Mouse (Mus musculus) cerebellum, adult 9-10 months (tissue): Measurements from ENCODE around the gene Ncam1.
A peak's percentile ranks its signal among the peaks of the same experiment; 100 is the strongest.

ENCODE experiments used
- DNase-seq: peaks from one replicate; pipeline ENCODE4 v3.0.0; 2022

Gene Ncam1

DNA sequence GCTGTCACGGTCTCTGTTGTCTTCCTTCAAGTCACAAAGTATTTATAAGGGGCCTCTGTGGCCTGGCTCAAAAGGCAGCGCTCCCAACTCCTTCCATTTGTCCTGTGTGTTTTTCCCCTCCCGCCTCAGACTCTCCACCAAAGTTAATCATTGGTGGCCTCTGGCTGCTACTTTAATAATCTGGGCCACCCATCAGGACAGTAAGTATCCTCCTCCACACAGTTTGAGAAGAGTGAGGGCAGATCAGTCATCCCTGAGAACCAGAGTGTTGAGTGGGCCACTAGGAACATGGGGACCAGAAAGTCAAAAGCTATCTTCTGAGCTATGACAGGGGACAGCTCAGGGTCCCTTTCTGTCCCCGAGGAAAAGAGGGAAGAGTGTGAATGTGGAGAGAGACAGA is 256.1 kb downstream of the Ncam1 start:
- no peak for DNase-seq

DNA sequence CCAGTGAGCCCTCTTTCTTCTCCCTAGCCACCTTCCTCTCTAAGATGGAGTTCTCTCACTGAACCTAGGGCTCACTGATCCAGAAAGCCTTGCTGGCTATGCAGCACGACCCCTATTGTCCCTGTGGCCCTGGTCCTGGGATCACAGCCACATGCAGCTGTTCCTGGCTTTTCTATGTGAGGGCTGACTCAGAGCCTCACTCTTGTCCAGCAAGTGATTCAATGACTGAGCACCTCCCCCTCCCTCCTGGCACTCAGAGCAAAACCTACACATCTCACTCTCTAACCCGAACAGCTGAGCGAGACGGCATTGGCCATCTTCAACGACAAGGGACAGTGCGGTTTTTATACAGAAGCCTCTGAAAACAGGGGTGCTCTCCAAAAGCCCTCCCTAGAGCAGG is 260.9 kb downstream of the Ncam1 start:
- DNase-seq, result no peak

DNA sequence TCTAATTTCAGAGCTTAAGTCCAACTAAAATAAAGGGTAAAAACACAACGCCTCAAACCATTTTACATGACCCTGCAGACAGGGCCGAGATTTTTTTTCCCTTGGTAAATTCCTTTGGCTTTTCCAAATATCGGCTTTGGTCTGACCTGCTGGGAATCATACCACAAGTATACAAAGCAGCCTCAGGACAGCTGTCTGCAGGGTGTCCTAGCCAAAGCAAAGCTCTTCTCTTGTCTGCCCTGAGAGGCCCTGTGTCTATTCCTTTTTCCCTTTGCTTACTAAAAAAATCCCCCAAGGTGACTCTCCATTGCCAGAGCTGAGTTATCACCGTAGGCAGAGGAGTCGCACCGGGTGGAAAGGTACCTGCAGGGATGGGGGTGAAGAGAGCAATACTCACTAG is 262.1 kb downstream of the Ncam1 start:
- DNase-seq, result no peak

DNA sequence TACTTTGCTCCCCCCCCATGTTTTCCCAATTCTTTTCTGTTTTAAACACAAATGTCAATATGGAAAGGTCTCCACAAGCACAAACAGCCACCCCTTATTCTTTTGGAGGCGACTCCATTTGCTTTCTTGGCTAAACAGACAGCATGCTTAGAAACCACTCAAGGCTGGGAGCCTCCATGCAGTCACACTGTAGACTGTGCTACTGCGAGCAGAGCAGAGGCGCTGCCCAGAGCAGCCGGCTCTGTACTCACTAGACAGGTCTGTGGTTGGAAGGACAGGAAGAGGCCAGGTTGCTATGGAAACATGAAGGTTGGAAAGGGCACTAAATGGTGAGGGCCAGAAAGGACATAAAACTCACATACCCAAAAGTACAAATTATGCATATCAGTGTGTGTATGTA is 263.8 kb downstream of the Ncam1 start:
- no peak for DNase-seq

DNA sequence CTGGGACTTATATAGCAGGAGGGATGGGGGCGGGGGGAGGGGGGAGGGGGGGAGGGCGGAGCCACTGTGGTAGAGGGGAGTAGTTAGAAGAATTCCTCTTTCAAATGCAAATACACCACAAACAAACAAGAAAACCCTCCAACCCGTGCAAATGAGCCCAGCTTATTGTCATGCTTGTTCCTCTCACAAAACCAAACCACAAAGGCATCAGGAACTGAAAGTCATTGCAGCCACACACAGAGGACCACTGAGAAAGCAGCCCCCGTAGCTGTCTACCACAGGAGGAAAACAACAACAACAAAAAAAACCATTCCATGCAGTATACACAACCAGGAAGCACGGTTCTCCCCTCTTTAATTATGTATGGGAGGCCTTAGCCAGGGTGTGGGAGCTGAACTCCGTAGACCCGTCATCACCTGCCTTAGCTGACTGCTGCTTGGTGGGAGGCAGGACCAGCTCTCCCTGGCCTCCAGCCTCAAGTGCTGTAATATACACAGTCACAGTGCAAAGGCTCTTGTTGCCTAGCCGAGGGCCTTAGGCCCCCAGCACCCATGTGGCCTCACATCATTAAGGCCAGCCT is 264.7 kb downstream of the Ncam1 start:
- no peak for DNase-seq

DNA sequence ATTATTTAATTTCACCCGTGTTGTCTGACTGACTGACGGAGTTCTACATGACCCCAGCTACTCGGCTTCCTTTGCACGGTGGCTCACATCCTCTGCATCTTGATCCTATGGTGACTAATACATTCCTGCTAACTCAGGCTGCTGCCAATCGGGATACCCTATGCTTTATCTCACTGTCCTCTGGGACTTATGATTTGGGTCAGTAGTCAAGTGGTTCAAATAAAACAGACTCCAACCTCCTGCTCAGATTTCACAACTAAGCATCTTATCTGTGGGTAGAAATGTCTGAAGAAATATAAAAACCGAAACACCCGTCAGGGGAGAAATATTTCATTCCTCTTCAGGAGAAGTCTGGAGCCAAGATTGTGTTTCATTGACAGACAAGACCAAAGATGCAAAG is 265.3 kb downstream of the Ncam1 start:
- no peak for DNase-seq

DNA sequence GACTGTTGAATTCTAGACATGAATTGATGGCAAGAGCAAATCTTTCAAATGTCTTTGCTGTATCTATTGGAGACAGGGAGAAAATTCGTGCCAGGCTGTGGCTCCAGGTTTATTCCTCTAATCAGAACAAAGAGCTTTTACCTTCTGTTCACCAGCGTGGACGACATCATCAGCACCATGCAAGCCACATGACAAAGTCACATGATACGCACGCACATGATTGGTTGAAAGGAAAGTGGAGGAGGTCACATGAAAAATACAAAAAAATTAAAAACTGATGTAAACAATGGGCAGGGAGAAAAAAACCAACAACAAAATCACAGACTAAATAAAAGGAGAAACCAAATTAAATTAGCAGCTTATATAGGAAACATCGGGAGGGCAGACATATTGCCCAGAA is 266.9 kb downstream of the Ncam1 start:
- DNase-seq, result no peak

DNA sequence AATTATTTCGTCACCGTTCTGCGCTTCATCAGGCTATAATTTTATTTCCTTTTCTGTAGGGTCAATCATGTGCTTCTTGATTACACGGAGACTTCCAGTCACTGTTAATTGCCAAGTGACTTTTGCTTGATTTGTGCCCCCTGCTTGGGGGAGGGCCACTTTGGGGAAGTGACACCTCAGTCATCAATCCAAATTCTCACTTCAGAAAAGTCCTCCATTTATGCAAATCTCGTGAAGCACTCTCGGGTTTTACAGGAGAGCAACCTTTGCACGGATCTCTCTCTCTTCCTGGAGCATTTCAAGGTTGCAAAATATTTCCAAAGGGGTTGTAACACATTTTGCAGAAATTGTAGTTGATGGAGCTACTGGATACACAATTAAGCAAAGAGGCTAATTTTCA is 267.5 kb downstream of the Ncam1 start:
- no peak for DNase-seq

DNA sequence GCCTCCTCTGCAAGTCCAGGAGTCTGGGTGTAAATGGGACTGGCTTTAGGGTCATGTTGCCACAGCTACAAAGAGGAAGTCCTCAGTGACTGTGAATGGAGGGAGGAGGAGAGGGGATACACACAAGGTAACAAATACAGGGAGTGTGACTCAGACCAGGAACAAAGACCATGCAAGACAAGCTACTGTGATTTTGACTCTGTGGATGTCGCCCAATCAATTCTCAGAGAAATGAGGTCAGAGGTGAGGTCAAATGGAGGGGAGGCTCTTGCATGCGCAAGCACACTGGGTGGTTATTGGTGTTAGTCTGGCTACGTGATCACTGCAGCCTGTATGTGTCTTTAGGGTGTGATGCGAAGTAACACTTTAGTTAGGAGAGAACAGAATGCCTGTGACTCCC is 268.0 kb downstream of the Ncam1 start:
- DNase-seq, result no peak

DNA sequence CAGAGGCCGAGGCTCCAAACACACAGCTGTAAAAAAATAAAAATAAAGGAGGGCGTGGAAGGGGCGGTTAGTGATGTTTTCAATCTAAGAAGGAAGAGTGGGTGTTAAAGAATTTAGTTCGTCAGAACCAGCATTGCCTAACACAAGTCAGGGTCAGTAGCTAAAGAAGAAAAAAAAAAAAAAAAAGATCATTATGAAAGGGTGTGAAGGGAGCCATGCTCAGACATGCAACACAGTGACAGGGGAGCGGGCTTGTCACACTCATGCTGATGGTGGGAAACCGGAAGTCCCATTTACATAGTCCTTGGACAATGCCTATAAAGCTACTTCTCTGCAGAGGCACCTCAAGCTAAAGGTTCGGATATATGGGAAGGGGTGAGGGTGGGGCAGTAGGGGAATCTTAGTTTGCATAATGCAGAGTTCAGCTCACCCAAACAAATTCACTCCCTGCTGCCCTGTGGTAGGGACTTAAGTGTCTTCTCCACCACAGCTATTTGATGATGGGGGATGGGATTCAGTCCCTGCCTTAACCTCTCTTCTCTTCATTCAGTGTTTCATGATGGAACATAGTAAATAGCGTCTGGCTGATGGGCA is 269.3 kb downstream of the Ncam1 start:
- no peak for DNase-seq

DNA sequence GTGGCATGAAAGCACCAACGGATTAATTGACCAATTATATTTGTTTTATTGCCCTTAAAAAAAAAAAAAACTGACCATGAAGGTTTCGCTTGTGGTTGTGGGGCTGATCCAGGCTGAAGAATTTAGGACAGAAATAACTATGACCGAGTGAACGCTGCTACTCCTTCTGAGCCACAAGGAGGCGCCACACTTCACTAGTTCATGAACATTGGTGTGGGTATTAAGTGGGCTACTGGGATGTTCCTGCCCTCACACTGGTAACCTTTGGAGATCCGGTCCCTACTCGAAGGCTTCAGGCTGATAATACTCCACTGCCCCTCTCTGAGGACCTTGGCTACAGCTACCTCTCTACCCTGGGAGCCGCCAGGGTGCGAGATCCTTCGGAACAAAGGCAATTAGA is 269.8 kb downstream of the Ncam1 start:
- DNase-seq, result peak; percentile 50

DNA sequence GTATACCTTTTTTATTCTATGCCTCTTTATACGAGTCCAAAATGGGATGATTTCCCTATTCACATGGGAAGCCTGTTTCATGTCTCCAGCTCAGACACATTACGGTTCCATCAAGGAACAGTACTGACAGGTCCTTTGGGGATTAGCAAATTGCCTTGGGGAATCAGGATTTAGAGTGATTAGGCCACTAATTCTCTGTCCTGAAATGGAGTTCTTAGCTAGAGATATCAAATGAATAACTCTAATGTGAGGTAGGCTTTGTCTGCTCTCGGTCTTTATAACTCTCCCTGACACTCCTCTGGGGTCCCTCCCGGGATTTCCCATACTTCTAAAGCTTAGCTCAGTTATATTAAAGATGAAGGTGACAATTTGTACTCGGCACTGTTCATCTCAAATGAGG is 270.7 kb downstream of the Ncam1 start:
- no peak for DNase-seq

DNA sequence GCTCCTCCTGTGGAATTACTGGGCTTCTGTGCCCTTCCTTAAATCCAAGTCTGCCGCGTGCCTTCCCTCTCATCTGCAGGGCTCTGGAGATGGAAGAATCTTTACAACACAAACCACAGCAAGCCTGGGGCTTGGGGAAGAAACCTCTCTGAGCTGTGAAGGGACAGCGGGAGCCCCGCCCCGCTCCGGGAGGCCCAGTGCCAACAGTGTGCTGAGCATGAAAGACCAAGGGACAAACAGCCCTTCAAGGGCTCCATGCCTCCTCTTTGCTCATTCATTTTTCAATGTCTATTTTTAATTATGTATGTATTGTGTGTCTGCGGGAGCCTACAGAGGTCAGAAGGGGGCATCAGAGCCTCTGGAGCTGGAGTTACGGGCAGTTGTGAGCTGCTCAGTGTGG is 271.4 kb downstream of the Ncam1 start:
- no peak for DNase-seq

DNA sequence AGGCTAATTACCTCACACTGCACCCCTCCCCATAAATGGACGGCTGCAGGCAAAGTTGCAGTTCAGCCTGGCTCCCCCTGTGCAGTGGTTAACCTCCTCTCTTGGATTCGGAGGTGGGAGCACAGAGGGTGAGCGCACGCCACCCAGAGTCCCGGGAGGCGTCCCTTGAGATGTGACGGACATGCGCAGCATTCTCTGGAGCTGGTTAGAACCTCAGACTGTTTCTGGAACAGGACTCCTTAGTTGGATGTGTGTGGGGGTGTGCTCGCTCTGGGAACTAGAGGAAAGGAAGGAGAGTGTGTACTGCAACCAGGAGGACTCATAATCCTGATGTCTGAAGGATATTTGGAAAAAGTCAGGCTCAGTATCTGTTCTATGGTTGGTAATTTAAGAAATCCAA is 274.0 kb downstream of the Ncam1 start:
- DNase-seq, result no peak

DNA sequence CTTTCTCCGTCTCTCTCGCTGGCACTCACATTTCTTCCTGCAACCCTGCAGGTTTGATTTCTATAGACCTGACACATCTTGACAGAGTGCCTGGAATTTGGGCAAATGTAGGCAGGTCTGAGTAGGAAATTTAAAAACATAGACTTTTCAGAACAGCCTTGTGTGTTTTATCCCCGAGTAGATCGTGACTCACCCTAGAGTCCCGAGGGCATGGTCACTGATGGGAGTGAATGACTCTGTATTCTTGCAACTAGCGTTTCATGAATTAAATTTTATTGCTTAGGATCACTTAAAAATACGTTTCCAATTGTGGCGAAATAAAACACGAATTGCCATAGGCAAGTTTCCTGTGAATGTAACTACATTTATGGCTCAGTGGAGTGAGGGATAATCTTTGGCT is 274.8 kb downstream of the Ncam1 start:
- DNase-seq, result no peak

DNA sequence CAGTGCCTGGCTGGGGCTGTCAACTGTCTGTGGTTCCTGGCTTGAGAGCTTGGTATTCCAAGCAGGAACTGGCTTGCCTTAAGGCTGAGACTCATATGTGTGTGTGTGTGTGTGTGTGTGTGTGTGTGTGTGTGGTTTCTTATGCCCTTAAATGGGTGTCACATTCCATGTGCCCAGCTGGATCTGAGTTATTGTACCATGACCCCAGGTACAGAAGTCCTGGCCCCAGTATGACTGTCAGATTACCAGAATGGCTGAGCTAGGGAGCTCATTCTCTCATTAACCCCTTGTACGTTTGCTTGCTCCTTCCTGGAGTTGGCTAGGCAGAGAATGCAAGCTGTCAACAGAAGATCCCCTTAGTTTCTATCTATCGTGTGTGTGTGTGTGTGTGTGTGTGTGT is 284.4 kb downstream of the Ncam1 start:
- DNase-seq, result no peak

DNA sequence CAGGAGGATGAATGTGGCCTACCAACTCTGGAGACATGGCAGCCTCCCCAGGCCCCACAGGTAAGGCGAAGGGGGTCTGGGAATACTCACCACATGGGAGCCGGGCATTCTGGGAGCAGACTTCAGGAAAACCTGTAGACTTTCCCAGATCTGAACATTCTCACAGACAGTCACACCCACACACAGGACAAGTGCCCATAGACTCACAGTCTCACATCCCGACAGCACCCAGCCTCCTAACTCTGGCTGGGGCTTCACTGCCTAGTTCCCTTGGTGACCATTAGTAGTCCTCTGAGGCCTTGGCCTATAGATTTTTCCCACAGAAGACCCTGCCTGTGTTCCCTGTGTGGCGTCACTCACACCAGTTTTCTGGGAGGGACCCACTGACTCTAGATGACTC is 288.1 kb downstream of the Ncam1 start:
- DNase-seq, result no peak

DNA sequence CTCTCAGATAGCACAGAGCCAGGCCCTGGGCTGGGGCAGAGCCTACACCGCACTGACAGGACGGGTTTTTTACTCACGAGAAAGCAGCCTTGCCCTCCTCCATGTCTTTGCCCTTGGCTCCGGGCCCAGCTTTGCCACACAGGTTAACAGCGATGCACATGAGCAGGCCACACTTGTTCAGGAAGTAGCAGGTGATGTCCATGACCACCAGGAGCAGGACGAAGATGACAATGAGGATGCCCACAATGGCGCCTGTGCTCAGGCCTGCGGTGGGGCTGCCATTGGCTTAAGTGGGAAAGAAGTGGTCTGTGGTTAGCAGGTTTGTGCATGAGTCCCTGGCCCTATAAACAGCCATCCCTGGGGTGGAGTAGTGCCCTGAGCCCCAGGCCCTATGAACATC is 289.1 kb downstream of the Ncam1 start:
- no peak for DNase-seq

DNA sequence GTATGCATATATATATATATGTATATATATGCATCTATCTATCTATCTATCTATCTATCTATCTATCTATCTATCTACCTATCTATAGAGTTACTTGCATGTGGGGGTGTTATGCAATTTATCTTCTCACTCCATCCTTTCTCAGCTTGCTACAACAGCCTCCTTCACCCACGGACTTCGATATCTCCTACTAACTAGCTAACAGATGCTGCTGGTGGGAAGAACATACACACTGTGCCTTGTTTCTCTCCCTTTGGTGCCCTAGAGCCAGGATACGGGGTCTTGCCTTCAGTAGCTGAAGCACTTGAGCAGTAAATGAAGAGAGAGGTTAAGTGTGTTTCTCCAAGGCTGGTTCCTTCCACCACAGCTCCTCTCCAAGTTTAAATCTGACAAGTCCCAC is 289.6 kb downstream of the Ncam1 start:
- no peak for DNase-seq

DNA sequence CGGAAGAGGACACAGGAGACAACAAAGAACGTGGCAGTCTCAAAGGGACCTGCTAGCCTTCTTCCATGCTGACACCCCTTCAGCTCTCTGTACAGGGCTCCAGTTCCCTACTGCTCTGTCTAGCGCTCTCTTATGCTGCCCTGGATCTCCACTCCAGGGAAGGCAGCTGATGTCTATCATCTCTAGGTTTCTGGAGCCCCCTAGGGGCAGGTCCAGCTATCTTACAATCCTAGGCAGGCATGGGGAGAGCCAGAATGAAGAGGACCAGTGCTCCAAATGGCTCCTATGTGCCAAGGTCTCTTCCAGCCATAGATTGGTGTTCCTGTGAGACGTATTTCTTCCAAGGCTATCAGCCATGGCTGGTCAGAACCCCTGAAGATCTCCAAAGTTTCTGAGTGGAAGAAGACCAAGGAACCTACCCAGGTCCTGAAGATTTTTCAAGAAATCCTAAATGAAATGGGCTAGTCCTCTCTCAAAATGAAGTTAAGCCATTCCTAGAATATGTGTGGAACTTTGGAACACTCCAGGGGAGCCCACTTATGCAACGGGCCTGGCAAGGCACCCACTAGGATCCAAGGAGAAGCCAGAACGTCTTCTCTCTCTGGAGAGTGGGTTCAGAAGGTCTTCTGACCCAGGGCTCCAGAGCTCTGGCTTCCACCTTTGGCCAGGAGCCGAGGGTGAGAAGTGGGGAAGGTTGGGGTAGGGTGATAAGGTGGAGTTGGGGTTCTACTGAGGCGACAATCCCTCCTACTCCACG is 290.7 kb downstream of the Ncam1 start:
- no peak for DNase-seq

DNA sequence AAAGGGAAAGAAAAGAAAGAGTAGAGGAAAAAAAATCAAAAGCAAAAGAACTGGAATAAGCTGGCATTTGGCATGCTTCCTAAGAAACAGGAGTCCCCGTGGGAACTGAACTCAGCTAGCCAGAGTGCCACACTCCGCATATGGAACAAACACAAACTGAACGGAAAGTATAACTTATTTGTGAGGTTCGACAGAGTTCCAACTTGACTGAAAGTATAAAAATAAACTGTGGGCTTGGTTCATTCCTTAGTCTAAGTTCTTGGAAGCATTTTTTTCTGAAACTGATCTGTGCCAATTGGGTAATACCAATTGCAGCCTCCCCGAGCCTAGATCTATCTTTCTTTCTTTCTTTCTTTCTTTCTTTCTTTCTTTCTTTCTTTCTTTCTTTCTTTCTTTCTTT is 294.1 kb downstream of the Ncam1 start:
- no peak for DNase-seq

DNA sequence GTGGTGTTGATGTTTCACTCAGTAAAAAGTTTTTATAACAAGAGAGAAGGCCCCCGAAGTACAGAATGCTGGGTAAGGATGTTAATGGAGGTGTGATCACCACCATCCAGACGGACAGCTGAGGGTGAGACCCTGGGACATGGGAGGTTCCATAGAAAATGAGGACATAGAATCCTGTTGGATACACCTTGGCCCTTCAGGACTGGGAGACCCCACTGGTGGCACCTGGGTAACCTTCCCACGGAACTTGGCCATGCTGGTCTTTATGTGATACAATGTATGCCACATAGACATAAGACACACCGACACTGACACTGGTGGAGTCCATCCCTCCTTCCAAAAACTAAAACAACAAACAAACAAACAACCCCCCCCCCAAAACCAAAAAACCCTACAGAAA is 296.5 kb downstream of the Ncam1 start:
- no peak for DNase-seq

DNA sequence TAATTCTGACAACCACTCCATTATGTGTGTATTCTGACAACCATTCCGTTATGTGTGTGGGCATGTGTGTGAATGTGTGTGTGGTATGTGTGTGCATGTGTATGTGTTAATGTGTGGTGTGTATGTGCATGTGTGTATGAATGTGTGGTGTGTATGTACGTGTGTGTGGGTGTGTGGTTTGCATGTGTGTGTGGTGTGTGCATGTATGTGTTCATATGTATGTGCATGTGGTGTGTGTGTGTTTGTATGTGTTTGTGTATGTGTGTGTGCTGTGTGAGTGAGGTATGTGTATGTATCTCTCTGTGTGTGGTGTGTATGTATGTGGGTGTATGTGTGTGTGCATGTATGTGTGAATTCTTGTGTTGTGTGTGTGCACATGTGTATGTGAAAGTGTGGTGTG is 298.8 kb downstream of the Ncam1 start:
- DNase-seq, result no peak

DNA sequence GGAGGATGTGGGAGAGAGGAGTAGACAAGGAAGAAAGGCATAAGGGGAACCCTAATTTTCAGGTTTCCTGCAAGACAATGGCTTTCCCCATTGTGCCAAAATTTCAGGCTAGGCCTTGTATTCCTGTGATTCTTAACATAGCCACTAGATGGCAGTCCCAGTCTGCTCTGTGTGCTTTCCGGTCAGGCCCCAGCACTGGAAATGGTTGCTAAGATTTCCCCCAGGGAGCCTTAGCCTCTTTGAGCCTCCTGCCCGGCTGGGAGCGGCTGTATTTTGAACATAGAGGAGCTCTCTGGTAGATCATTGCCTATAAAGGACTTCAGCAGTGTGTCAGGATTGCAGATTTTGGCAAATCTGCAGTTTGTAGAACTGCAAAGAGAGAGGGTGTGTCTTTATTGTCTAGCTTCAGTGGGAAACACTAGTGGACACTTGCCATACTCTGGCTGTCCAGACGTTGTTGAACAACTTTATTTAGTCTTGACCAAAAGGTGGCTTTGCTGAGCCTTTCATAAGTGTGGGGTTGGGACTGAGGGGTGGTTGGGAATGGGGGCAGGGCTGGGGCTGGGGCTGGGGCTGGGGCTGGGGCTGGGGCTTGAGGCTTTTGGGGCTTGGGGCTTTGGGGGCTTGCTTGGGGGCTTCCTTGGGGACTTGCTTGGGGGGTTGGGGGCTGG is 304.6 kb downstream of the Ncam1 start:
- peak; percentile 78 for DNase-seq
